ENCODE assay signal across 16 mouse cellular contexts in genomic region chr9:66225737-66226485, GRCm38 (mm10).
DNase-seq lines count a peak whose midpoint lies in the region; ATAC-seq lines count a peak whose summit lies in the region.
"Had no signal": no experiment of that assay in that cellular context is flagged by ENCODE, and none has a peak within 500 bp of the region (broad histone marks: within the 10 kb centered on the region; RNA-seq: fewer than 3 reads in every experiment).

No protein-coding gene starts in this region.

- no peak overlapping the region for H3K27ac ChIP-seq in liver, embryonic 12.5 days
- H3K27ac ChIP-seq in stomach, embryonic 14.5 days (ENCODE audit: low read length) = no peak overlapping the region
- no peak overlapping the region for H3K27ac ChIP-seq in midbrain, embryonic 10.5 days (replicated peaks)
- H3K27ac ChIP-seq: limb, embryonic 12.5 days; midbrain, embryonic 13.5 days had no signal

- no peak overlapping the region for H3K4me3 ChIP-seq in liver, embryonic 12.5 days
- H3K4me3 ChIP-seq in stomach, embryonic 14.5 days (ENCODE audit: low read depth, low read length) = no peak overlapping the region
- H3K4me3 ChIP-seq in midbrain, embryonic 10.5 days = no peak overlapping the region
- H3K4me3 ChIP-seq: limb, embryonic 12.5 days; midbrain, embryonic 13.5 days had no signal

- H3K9ac ChIP-seq in liver, embryonic 12.5 days = no peak overlapping the region
- no peak overlapping the region for H3K9ac ChIP-seq in stomach, embryonic 14.5 days (replicated peaks; ENCODE audit: low read depth, low read length)
- H3K9ac ChIP-seq: limb, embryonic 12.5 days; midbrain, embryonic 13.5 days had no signal

- H3K36me3 ChIP-seq in liver, embryonic 12.5 days = no peaks in the 10 kb centered on the region
- H3K36me3 ChIP-seq in stomach, embryonic 14.5 days (ENCODE audit: control insufficient read depth, insufficient read depth, low read length) = no peaks in the 10 kb centered on the region
- H3K36me3 ChIP-seq in midbrain, embryonic 10.5 days = no peaks in the 10 kb centered on the region
- H3K36me3 ChIP-seq: limb, embryonic 12.5 days; midbrain, embryonic 13.5 days had no signal

- no peak for ATAC-seq in CD4-positive, CD25-positive, alpha-beta regulatory T cell, adult 4 months
- ATAC-seq in activated CD4-positive, CD25-positive, alpha-beta regulatory T cell, adult 4 months = peak; percentile 32
- ATAC-seq in liver, embryonic 12.5 days = peak; percentile 79
- peak; percentile 23; the same call in 1 of the 2 replicates for ATAC-seq in stomach, embryonic 14.5 days (ENCODE audit: insufficient number of reproducible peaks, insufficient read depth, low FRiP score, low read depth)
- ATAC-seq: midbrain, embryonic 13.5 days had no signal

- no peaks in the 10 kb centered on the region for H3K9me3 ChIP-seq in liver, embryonic 12.5 days (replicated peaks)
- H3K9me3 ChIP-seq in stomach, embryonic 14.5 days (ENCODE audit: control insufficient read depth, low read depth, low read length) = no peaks in the 10 kb centered on the region
- no peaks in the 10 kb centered on the region for H3K9me3 ChIP-seq in midbrain, embryonic 10.5 days (replicated peaks)
- H3K9me3 ChIP-seq: limb, embryonic 12.5 days; midbrain, embryonic 13.5 days had no signal

- no peak overlapping the region for H3K4me2 ChIP-seq in liver, embryonic 12.5 days
- H3K4me2 ChIP-seq in stomach, embryonic 14.5 days (replicated peaks; ENCODE audit: low read depth, low read length) = no peak overlapping the region
- H3K4me2 ChIP-seq: heart, embryonic 11.5 days; limb, embryonic 12.5 days; midbrain, embryonic 13.5 days had no signal

- DNase-seq in CD4-positive, CD25-positive, alpha-beta regulatory T cell, adult 2 months (ENCODE audit: low read depth, low spot score) = peak; percentile 17
- DNase-seq in adrenal gland, postnatal 36 days = no peak
- no peak for DNase-seq in midbrain, embryonic 10.5 days (ENCODE audit: low spot score)
- DNase-seq in ovary, adult 18-20 months (ENCODE audit: low spot score) = no peak
- DNase-seq: cerebellum, adult 11-12 months; gastrocnemius, postnatal 25 days; kidney, adult 2 months; kidney, postnatal 36 days; right cerebral cortex, postnatal 14 days had no signal

- 63% methylated on average over 5 of the region's 5 CpGs for WGBS in liver, embryonic 12.5 days (ENCODE audit: insufficient replicate concordance)
- 66% methylated on average over 5 of the region's 5 CpGs for WGBS in stomach, embryonic 14.5 days
- 64% methylated on average over 5 of the region's 5 CpGs for WGBS in midbrain, embryonic 10.5 days

- H3K4me1 ChIP-seq in liver, embryonic 12.5 days = peaks cover 16% of the 10 kb centered on the region
- no peaks in the 10 kb centered on the region for H3K4me1 ChIP-seq in stomach, embryonic 14.5 days (ENCODE audit: control insufficient read depth, insufficient read depth, low read length)
- no peaks in the 10 kb centered on the region for H3K4me1 ChIP-seq in midbrain, embryonic 10.5 days
- H3K4me1 ChIP-seq: limb, embryonic 12.5 days; midbrain, embryonic 13.5 days had no signal

- 0 out of 2 replicates have a peak, but pooled peaks cover 7% of the 10 kb centered on the region for H3K27me3 ChIP-seq in liver, embryonic 12.5 days (replicated peaks)
- no peaks in the 10 kb centered on the region for H3K27me3 ChIP-seq in stomach, embryonic 14.5 days (ENCODE audit: control insufficient read depth, insufficient read depth, low read length)
- H3K27me3 ChIP-seq in midbrain, embryonic 10.5 days (ENCODE audit: low read depth, poor library complexity, severe bottlenecking) = no peaks in the 10 kb centered on the region
- H3K27me3 ChIP-seq: limb, embryonic 12.5 days; midbrain, embryonic 13.5 days had no signal
